ENCODE assay signal across 10 mouse cellular contexts in genomic region chr3:69118827-69119226, GRCm38 (mm10). TPM values are rescaled to one million over a fixed set of nuclear protein-coding genes. Genes with fewer than 3 reads are reported as not detected.
DNase-seq lines count a peak whose midpoint lies in the region; ATAC-seq and TF ChIP-seq lines count a peak whose summit lies in the region.
"Had no signal": no experiment of that assay in that cellular context is flagged by ENCODE, and none has a peak within 500 bp of the region (broad histone marks: within the 10 kb centered on the region; RNA-seq: fewer than 3 reads in every experiment).

No protein-coding gene starts in this region.

- peaks cover 20% of the 10 kb centered on the region for H3K4me1 ChIP-seq in kidney, embryonic 15.5 days
- H3K4me1 ChIP-seq in kidney, embryonic 16.5 days (ENCODE audit: insufficient read depth, low read length), result peaks cover 29% of the 10 kb centered on the region
- H3K4me1 ChIP-seq in liver, embryonic 12.5 days, result peaks cover 53% of the 10 kb centered on the region
- peaks cover 3% of the 10 kb centered on the region; the same call in 1 of the 2 replicates for H3K4me1 ChIP-seq in lung, postnatal 0 days (ENCODE audit: insufficient read depth, low read depth, low read length)

- H3K36me3 ChIP-seq in kidney, embryonic 15.5 days, result no peaks in the 10 kb centered on the region
- H3K36me3 ChIP-seq in kidney, embryonic 16.5 days (ENCODE audit: insufficient read depth, low read length), result no peaks in the 10 kb centered on the region
- H3K36me3 ChIP-seq in liver, embryonic 12.5 days, result peaks cover 7% of the 10 kb centered on the region; the same call in 1 of the 2 replicates
- H3K36me3 ChIP-seq in lung, postnatal 0 days (ENCODE audit: insufficient read depth, low read length), result no peaks in the 10 kb centered on the region
- H3K36me3 ChIP-seq: embryonic facial prominence, embryonic 13.5 days had no signal

- TF ChIP-seq CTCF in lung, postnatal 0 days (IDR thresholded peaks at IDR 0.05), result no peak

- intact Hi-C loops in left cerebral cortex, postnatal 36 days (cut with DNase I), result no loop called here

- WGBS in kidney, embryonic 15.5 days, result 59% methylated on average over 3 of the region's 3 CpGs
- 56% methylated on average over 3 of the region's 3 CpGs for WGBS in kidney, embryonic 16.5 days
- WGBS in liver, embryonic 12.5 days (ENCODE audit: insufficient replicate concordance), result 46% methylated on average over 3 of the region's 3 CpGs
- 51% methylated on average over 3 of the region's 3 CpGs for WGBS in lung, postnatal 0 days

- no peaks in the 10 kb centered on the region for H3K9me3 ChIP-seq in kidney, embryonic 15.5 days (replicated peaks)
- H3K9me3 ChIP-seq in kidney, embryonic 16.5 days (ENCODE audit: low read length), result no peaks in the 10 kb centered on the region
- no peaks in the 10 kb centered on the region for H3K9me3 ChIP-seq in liver, embryonic 12.5 days (replicated peaks)
- no peaks in the 10 kb centered on the region for H3K9me3 ChIP-seq in lung, postnatal 0 days (ENCODE audit: low read length)
- H3K9me3 ChIP-seq: embryonic facial prominence, embryonic 13.5 days had no signal

- H3K4me3 ChIP-seq in kidney, embryonic 15.5 days (replicated peaks), result no peak overlapping the region
- H3K4me3 ChIP-seq in kidney, embryonic 16.5 days (ENCODE audit: low read length), result no peak overlapping the region
- no peak overlapping the region for H3K4me3 ChIP-seq in liver, embryonic 12.5 days
- H3K4me3 ChIP-seq in lung, postnatal 0 days (ENCODE audit: low read depth, low read length), result no peak overlapping the region
- H3K4me3 ChIP-seq: embryonic facial prominence, embryonic 13.5 days had no signal

- H3K4me2 ChIP-seq in kidney, embryonic 15.5 days, result no peak overlapping the region
- H3K4me2 ChIP-seq in kidney, embryonic 16.5 days (replicated peaks; ENCODE audit: low read depth, low read length), result no peak overlapping the region
- H3K4me2 ChIP-seq in liver, embryonic 12.5 days, result no peak overlapping the region
- no peak overlapping the region for H3K4me2 ChIP-seq in lung, postnatal 0 days (replicated peaks; ENCODE audit: low read depth, low read length)
- H3K4me2 ChIP-seq: embryonic facial prominence, embryonic 13.5 days had no signal

- no peak overlapping the region for H3K27ac ChIP-seq in kidney, embryonic 15.5 days
- H3K27ac ChIP-seq in kidney, embryonic 16.5 days (ENCODE audit: low read length), result no peak overlapping the region
- H3K27ac ChIP-seq in liver, embryonic 12.5 days, result peak overlapping the region; percentile 54; the same call in 1 of the 2 replicates
- no peak overlapping the region for H3K27ac ChIP-seq in lung, postnatal 0 days (ENCODE audit: low read length)
- H3K27ac ChIP-seq: embryonic facial prominence, embryonic 13.5 days had no signal

- DNase-seq in R1 (ENCODE audit: low read depth, low spot score), result peak; percentile 63
- peak; percentile 14 to 22 for DNase-seq in cerebellum, adult 18-20 months
- no peak for DNase-seq in lung, postnatal 0 days (ENCODE audit: low spot score)
- DNase-seq in left cerebral cortex, postnatal 36 days (ENCODE audit: low spot score in 2 of 2), result no peak
- DNase-seq in urinary bladder, postnatal 4 days (ENCODE audit: low spot score in 2 of 2), result no peak
- DNase-seq: layer of hippocampus, adult 9-11 months had no signal

- H3K27me3 ChIP-seq in kidney, embryonic 15.5 days, result no peaks in the 10 kb centered on the region
- H3K27me3 ChIP-seq in kidney, embryonic 16.5 days (ENCODE audit: insufficient read depth, low read length), result no peaks in the 10 kb centered on the region
- no peaks in the 10 kb centered on the region for H3K27me3 ChIP-seq in liver, embryonic 12.5 days (replicated peaks)
- H3K27me3 ChIP-seq in lung, postnatal 0 days (replicated peaks; ENCODE audit: insufficient read depth, low read length), result no peaks in the 10 kb centered on the region
- H3K27me3 ChIP-seq: embryonic facial prominence, embryonic 13.5 days had no signal

- 0 out of 2 replicates have a peak, but pooled peaks have one; percentile 22 for ATAC-seq in kidney, embryonic 15.5 days (replicated peaks; ENCODE audit: low FRiP score)
- no peak for ATAC-seq in kidney, embryonic 16.5 days (ENCODE audit: low FRiP score, low TSS enrichment)
- ATAC-seq in liver, embryonic 12.5 days, result peak; percentile 37; the same call in 1 of the 2 replicates
- ATAC-seq in lung, postnatal 0 days, result no peak

- TF ChIP-seq EP300 in lung, postnatal 0 days (IDR thresholded peaks at IDR 0.05), result no peak

- H3K9ac ChIP-seq in kidney, embryonic 15.5 days, result no peak overlapping the region
- no peak overlapping the region for H3K9ac ChIP-seq in kidney, embryonic 16.5 days (replicated peaks; ENCODE audit: low read length)
- H3K9ac ChIP-seq in liver, embryonic 12.5 days, result peak overlapping the region; percentile 35; the same call in 1 of the 2 replicates
- no peak overlapping the region for H3K9ac ChIP-seq in lung, postnatal 0 days (replicated peaks; ENCODE audit: low read depth)
- H3K9ac ChIP-seq: embryonic facial prominence, embryonic 13.5 days had no signal

RNA-seq across cellular contexts. Expression of gene Kpna4, which starts 8.1 kb away (rescaled TPM):
- 31.2 and 36.8 TPM in 2 replicates for polyA plus RNA-seq in kidney, embryonic 15.5 days (2015; fragmentation: Nextera tagmentation; extraction: Ambion mirVana)
- polyA plus RNA-seq in kidney, embryonic 16.5 days (2015; fragmentation: Nextera tagmentation; extraction: Ambion mirVana), result 27.8 and 30.6 TPM in 2 replicates
- 27.7 and 31.5 TPM in 2 replicates for polyA plus RNA-seq in liver, embryonic 12.5 days (2016; fragmentation: Nextera tagmentation; extraction: Ambion mirVana)
- 24.3 and 34.4 TPM in 2 replicates for polyA plus RNA-seq in lung, postnatal 0 days (2015; fragmentation: Nextera tagmentation; extraction: Ambion mirVana)
- total RNA-seq in left cerebral cortex, postnatal 36 days (2021), result 10 to 100 TPM; 64.6 to 73.1 TPM

Comparison
In these comparisons a context has a peak if more than half of its experiments do, and no peak if none do; other contexts are left out.
1. ATAC-seq: peak in kidney, embryonic 15.5 days (single experiment) and liver, embryonic 12.5 days (single experiment); none in kidney, embryonic 16.5 days (single experiment) and lung, postnatal 0 days (single experiment).
2. DNase-seq: peak in R1 (single experiment) and cerebellum, adult 18-20 months (2 of 2); none in lung, postnatal 0 days (single experiment), left cerebral cortex, postnatal 36 days (0 of 2) and urinary bladder, postnatal 4 days (0 of 2).